Mouse (Mus musculus) brain, embryonic 14.5 days (tissue): ENCODE results near the gene Dnajb2.

Experiments used
- CTCF ChIP-seq: fragments of 200-500 bp; IDR thresholded peaks from 2 replicates; pipeline ENCODE4 v1.5.1; 2012; ENCODE audit warnings: inconsistent platforms, mild to moderate bottlenecking, moderate library complexity, borderline replicate concordance; ENCODE audit not compliant: insufficient read depth, insufficient read length; ENCODE audit errors: extremely low read depth
- POLR2A ChIP-seq: fragments of 200-500 bp; IDR thresholded peaks from 2 replicates; pipeline ENCODE4 v1.6.1; 2012; ENCODE audit warnings: mild to moderate bottlenecking, inconsistent platforms, borderline replicate concordance; ENCODE audit not compliant: poor library complexity, insufficient read depth, insufficient read length, severe bottlenecking; ENCODE audit errors: extremely low read depth

GRCm38 (mm10) chr1:75223532-75223931 is 12.7 kb upstream of the Dnajb2 start:
- TF ChIP-seq CTCF: no peak
- TF ChIP-seq POLR2A: no peak
